Mouse (Mus musculus): ENCODE results near the gene Ntn5.

The Ntn5 gene

DNA sequence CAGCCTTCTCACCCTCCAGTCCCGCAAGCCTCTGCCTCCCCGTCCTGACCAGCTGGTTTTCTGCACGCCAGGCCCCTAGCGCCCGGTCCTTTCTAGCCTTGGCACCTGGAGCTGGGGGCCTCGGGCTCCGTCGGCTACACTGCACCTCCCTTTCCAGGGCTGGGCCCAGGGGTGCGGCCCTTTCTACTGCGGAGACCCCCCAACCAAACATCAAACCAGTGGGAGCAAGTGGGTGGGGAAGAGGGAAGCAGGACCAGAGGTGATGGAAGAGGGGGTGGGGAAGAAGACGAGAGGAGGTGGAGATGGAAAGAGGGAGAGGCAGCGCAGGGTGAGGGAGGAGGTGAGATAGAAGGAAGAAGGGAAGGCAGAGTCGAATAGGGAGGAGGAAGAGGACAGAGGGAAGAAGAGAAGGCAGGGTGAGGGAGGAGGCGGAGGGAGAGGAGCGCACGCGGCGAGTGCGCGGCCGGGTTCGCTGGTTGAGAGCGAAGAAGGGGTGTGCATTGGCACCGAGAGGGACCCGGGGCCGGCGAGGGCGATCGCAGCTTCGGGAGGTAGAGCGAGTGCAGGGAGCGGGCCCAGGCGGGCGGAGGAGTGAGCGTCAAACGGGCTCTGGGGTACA lies 15.8 kb downstream of the Ntn5 start, which contains the start of gene Car11:
TSS of gene Car11 (plus strand) at position 321 of the 619 bp plus-strand sequence.
- no peak for DNase-seq (ENCODE audit: low spot score in 2 of 2)

DNA sequence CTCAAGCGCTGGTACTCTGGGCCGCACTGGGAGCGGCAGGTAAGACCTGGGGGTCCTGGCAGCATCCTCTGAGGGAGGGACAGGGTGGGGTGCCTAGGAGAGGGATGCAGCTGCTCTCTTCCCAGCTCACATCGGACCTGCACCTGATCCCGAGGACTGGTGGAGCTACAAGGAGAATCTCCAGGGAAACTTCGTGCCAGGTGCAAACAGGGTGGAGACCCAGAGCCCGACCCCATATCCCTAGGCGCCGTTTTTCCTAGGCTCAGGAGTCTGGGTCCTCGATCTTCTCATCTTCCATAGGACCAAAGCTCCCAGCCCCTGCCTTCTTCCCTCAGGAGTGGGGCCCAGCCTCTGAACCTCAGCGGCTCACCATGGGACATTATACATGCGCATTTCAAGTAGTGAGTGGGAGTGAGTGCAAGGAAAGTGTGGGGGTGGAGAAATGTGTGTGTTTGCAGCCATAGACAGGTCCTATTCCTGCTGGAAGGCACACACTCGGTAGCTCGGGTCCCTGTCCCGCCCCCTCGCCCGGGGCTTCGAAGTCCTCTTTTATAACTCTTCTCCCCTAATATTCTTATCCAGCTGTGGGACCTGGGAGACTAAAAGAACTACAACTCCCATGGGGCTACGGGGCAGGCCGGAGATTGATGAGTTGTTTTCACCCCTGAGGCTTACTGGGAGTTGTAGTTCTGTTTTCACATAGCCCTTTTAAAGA lies 16.6 kb downstream of the Ntn5 start:
- DNase-seq (ENCODE audit: low spot score in 2 of 2), result peak; percentile 56 to 66

DNA sequence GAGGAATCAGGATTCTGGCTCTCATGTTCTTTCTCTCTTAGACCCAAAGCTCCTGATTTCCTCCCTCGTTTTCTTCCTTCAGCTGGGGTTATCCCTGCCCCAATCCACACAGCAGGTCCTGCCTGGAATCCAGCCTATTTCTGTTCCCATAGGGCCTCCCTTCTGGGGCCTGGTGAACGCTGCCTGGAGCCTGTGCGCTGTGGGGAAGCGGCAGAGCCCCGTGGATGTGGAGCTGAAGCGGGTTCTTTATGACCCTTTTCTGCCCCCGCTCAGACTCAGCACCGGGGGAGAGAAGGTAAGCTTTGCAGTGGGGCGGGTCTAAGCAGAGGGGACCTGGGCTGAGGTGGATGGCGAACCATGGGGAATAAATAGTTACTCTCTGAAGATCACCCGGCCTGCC lies 17.2 kb downstream of the Ntn5 start:
- DNase-seq (ENCODE audit: low spot score in 2 of 2), result no peak

DNA sequence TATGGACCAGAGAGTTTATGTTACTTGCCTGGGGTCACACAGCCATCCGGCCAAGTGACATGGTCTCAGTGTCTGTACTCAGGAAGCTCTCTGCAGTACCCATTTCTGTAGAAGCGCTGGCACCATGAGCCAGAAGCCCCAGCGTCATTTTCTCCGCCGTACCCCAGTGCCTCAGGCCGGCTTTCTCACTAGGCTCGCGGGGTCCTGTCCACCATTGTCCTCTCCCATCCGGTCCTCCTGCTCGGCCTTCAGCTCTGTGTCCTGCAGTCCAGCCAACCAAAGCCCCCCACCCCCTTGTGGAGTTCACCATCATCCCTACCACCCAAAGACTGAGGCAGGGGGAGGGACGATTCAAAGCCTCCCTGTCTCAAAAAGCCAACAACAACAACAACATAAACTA lies 17.8 kb downstream of the Ntn5 start:
- DNase-seq (ENCODE audit: low spot score in 2 of 2), result no peak

DNA sequence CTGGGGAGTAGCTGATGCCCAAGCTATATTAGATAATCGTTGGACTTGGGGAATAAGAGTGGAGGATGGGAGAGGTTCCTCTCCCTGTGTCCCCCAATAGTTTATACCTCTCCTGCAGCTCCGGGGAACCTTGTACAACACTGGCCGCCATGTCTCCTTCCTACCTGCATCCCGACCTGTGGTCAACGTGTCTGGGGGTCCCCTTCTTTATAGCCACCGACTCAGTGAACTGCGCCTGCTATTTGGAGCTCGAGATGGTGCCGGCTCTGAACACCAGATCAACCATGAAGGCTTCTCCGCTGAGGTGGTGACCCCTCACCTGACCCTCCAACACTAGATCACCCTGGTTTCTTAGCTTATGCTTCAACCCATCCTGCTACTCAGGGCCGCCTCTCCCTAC lies 18.5 kb downstream of the Ntn5 start:
- no peak for DNase-seq (ENCODE audit: low spot score in 2 of 2)

DNA sequence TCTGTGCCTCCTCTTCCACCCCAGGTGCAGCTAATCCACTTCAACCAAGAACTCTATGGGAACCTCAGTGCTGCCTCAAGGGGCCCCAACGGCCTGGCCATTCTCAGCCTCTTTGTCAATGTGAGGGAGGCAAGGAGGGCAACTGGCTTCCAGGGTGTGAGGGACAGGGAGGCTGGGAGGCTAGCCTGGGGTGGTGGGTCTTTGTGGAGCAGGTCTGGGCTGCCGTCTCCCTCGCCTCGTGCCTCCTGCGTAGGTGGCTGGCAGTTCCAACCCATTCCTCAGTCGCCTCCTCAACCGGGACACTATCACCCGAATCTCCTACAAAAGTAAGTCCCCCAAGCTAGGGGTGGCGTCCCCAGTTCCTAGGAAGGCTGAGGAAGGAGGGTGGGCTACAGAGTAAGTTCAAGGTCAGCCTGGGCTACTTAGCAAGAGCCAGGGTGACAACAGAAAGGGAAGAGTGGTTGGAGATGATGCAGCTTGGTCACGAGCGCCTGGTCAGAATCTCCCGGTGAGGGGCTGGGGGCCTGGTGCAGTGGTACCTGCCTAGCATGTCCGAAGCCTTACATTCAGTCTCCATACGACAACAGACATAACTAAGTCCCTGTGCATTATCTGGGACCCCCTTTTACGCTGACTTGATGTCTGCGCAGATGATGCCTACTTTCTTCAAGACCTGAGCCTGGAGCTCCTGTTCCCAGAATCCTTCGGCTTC lies 19.1 kb downstream of the Ntn5 start:
- no peak for DNase-seq (ENCODE audit: low spot score in 2 of 2)

DNA sequence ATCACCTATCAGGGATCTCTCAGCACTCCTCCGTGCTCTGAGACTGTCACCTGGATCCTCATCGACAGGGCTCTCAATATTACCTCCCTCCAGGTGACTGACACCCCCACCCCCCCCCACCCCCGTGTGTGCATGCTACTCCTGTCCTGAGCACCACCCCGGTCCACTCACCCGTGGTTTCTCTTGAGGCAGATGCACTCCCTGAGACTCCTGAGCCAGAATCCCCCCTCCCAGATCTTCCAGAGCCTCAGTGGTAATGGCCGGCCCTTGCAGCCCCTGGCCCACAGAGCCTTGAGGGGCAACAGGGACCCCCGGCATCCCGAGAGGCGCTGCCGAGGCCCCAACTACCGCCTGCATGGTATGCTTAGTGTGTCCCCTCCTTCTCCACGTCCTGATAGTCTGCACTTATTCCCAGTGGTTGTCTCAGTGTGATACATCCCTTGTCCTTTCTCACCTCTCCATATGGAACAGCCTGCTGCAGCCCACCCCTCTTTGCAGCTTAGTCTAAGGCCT lies 19.8 kb downstream of the Ntn5 start:
- peak in 1 of 2 experiments; percentile 33 for DNase-seq (ENCODE audit: low spot score in 2 of 2)

DNA sequence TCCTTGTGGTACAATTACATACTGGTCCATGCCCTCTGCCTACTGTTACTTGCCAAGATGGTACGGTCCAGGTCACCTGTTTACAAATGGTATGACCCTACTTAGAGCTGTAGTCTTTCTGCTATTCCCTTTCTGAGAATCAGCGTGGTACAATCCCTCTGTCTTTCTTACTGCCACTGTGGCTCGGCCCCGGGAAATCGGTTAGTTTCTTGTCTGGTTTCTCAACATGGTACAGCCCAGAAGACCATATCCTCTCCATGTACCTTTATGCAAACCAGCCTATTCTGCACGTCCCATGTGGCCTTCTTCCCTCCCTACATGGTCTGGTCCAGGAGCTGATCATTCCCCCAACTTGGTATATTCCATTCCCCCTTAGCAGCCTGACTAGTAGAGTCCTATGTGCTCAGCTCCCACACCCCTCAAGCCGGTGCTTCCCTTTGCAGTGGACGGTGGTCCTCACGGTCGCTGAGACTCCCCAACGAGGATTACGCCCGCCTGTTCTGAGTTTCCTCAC lies 20.3 kb downstream of the Ntn5 start:
- DNase-seq (ENCODE audit: low spot score in 2 of 2), result peak; percentile 52 to 57

DNA sequence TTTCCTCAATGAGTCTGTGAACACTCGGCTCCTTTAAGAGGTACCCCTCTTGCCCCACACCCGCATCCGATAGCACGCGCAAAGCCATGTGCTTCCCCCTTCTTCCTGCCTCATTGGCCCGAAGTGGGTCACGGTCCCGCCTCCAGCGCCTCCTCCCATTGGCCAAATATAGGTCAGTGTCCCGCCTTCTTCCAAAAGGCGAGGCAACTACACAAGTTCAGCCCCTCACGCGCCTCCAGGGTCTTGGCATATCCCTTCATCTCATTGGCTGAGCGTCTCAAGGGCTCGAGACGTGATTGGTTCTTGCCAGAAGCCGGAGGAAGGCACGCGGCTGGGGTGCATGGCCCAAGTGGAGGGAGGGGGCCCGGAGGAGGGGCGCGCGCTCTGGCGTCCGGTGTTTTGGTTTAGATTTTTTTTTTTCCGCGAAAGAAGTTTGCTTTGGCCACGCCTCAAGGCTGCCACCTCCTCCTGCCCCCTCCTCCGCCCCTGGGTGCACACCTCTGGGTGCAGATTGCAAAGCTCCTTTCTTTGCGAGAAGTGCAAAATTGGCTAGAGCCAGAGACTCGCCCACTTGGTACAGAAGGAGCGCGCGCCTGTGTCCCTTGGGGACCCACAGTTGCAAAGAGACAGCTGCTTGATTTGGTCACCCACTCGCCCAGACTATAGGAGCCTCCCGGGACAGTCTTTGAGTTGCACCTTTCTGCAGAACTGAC lies 21.1 kb downstream of the Ntn5 start, which contains the start of gene Dbp:
TSS of gene Dbp (plus strand) at position 359 of the 713 bp plus-strand sequence.
- peak; percentile 96 to 100 for DNase-seq (ENCODE audit: low spot score in 2 of 2)

DNA sequence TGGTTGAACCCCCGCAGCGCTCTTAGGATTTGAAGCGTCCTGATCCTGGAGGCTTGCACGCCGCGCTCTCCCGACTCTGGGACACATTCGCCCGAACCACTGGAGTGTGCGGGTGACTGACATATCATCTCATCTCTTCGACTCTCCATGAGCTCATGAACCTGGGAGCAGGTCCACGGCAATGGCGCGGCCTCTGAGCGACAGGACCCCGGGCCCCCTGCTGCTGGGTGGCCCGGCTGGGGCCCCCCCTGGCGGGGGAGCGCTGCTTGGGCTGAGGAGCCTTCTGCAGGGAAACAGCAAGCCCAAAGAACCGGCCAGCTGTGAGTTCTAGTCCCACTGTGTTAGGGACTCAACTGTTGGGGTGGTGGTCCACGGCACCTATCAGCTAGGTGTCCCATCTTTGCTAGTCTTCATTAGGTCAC lies 21.6 kb downstream of the Ntn5 start:
- peak; percentile 53 for DNase-seq (ENCODE audit: low spot score in 2 of 2)

DNA sequence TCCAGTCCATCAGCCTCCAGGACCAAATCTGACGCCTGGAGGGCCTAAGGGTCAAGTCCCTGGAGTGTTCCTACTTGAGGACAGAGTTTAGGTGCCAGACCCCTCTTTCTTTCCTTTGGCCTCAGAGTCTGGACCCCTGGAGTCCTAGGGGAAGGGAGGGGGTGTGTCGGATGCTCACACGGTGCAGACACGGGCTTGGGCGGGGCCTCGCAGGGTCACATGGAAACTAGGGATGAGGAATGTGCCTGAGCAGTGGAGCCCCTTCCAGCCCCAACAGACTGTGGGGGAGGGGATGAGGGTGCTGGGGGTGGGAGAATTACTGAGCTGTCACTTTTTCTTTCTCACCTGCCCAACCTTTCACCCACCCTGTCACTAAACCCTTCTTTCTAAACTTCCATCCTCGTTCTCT lies 22.1 kb downstream of the Ntn5 start:
- DNase-seq (ENCODE audit: low spot score in 2 of 2), result peak in 1 of 2 experiments; percentile 59

DNA sequence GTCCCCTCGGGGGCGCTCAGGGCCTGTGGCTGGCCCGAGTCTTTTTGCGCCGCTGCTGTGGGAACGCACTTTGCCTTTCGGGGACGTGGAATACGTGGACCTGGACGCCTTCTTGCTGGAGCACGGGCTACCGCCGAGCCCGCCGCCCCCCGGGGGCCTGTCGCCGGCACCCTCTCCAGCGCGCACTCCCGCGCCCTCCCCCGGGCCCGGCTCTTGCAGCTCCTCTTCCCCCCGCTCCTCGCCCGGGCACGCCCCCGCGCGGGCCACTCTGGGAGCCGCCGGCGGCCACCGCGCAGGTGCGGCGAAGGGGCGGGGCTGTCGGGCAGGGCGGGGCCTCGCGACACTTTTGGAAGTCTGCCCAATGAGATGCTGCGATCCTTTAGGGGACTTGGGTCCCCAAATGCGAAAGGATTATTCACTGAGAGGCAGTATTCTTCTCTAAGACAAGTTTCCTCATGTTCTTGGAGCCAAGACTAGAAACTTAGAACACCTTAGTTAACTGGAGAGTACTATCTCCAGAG lies 23.0 kb downstream of the Ntn5 start:
- peak; percentile 88 to 93 for DNase-seq (ENCODE audit: low spot score in 2 of 2)

DNA sequence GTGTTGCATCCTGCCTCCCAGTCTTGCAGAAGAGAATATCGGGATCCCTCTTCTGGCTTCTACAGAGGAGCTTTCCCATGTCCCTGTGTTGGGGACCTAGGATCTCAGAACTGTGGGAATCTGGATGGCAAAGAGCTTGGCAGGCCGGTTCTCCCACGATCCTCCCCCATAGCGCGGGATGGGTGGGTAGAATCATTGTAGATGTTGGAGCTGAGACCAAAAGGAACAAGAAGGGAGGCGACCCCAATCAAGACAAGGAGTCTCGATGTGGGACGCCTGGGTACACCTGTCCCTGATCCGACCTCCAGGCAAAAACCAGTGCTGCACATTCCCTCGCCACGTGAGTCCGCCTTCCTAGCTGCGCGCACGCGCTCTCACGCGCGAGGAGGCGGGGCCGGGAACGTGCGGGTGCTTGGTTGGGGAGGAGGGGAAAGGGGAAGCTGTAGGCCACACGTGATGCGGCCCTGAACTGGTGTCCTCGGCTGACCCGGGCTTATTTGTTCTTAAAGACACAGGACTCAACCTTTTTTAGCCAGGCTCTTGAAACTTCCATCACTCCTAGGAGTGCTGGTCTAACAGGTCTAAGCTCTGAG lies 23.6 kb downstream of the Ntn5 start:
- peak; percentile 81 to 86 for DNase-seq (ENCODE audit: low spot score in 2 of 2)

DNA sequence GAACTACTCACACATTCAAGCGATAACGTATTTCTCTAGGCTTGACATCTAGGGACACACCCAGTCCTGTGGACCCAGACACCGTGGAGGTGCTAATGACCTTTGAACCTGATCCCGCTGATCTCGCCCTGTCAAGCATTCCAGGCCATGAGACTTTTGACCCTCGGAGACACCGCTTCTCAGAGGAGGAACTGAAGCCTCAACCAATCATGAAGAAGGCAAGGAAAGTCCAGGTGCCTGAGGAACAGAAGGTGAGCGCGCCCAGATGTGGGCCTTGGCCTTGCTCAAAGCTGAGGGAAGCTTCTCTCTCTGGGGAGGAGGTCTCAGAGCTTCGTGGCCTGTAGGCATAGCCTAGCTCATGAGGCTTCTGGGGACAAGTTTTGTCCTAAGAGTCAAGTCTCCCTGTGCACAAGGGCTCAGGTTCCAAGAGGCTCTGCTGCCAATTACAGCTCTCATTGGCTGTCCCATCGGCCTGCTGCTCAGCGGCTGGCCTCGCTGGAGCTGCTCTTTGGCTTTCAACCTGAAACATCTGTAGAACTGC lies 24.5 kb downstream of the Ntn5 start:
- DNase-seq (ENCODE audit: low spot score in 2 of 2), result no peak

DNA sequence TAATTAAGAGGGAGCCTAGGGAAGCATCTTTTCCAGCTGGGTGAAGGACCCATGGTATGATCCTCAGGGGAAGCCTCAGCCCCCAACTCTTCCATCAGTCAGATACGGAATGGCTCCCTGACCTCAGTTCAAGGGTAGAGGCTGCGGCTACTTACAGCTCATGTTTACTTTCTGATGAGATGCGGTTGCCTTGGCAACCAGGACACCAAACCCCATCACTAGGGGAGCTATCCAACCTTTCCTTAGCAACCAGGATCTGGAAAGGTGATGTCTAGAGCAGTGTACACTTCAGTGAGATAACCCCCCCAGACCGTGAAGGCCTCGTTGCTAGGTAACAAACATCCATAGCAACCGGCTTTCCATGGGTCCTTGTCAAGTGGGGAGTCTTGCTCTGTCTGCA lies 25.2 kb downstream of the Ntn5 start:
- no peak for DNase-seq (ENCODE audit: low spot score in 2 of 2)

DNA sequence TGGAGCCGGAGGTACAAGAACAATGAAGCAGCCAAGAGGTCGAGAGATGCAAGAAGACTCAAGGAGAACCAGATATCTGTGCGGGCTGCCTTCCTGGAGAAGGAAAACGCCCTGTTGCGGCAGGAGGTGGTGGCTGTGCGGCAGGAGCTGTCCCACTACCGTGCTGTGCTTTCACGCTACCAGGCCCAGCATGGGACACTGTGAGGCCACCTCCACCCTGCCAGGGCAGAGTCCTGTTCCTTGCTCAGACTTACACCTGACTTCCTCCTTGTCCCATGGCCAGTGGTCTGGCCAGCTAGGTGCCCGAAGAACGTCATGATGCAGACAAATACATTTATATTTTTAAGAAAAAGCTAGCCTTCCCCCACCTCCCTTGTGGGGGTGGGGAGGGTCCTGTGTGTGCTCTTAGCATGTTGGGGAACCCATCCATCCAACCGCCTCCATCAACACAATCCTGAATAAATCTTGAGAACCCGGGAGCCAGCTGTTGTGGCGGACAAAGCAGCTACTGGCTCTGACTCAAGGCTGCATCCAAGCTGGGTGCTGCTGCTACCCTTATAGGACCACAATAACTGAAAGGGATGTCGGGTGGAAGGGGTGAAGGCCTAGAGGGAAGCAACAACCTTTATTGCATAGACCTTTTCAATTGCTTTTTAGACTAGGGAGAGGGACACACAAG lies 26.0 kb downstream of the Ntn5 start:
- no peak for DNase-seq (ENCODE audit: low spot score in 2 of 2)

DNA sequence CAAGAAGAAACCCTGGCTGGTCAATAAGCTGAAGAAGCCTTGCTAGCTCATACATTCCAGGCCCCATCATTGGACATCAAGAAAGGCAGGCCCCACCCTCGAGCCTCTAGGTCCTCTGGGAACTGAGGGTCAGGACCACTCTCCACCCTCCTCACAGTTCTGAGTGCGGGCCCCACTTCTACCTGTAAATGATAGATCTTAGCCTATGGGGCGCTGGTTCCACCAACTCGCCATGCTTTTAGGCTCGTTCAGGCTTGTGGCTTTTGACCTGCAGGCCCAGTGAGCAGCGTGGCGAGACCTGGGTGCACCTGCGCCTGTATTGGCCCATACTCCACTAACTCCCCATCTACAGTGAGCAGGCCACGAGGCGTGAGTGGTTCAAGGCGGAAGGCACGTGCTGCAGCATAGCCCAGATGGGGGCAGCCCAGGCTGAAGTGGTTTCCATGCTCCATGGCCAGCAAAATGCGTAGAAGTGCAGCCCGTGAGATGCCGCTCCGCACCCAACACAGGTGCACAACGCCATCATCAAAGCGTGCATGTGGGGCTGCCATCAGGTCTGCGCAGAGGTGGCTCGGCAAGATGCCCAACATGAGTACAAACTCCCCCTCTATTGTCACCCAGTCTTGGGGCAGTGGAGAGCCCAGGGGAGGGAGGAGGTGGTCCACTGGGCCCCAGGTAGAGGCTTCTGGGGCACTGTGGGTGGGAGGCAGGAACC lies 26.8 kb downstream of the Ntn5 start:
- no peak for DNase-seq (ENCODE audit: low spot score in 2 of 2)

DNA sequence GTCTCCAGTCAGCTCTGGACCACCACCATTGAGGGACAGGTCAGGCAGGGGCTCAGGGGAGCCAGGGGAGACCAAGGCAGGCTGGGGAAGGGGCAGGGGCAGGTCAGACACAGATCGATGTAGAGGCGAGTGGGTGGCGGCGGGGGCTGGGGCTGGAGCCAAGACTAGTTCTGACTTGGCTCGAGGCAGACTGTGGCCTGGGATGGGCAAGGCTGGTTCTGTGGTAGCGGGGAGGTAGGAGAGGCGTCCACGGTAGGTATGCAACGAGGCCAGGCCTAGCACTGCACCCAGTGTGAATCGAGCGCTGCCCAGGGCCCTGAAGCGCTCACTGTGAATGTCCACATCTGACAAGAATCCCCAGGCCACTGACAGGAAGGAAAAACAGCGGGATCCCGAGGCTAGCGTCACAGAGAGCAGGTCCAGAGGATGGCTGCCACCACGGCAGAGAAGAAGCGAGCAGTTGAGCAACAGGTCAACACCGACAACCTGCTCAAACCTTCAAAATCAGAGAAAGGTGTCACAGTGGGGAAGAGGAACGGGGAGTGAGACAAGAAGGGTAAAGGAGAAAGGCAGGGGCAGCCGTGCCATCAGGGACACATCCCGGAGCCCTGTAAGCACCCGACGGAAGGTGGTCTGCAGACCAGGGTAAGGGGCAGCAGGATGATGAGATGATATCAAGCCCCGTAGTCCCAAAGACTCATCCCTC lies 27.6 kb downstream of the Ntn5 start:
- no peak for DNase-seq (ENCODE audit: low spot score in 2 of 2)

Measured in thymus, postnatal 10 days (tissue).